Mouse (Mus musculus): ENCODE results near the gene Tyw1. TPM values are rescaled to one million over a fixed set of nuclear protein-coding genes. Genes with fewer than 3 reads are reported as not detected.

Tyw1 gene
- polyA plus RNA-seq, 1 experiment = 18.8 TPM

- peak; percentile 31 for DNase-seq (ENCODE audit: low read depth)
- TF ChIP-seq CTCF (IDR thresholded peaks at IDR 0.05; ENCODE audit: borderline replicate concordance, extremely low read depth, insufficient read depth, insufficient read length) (peak; percentile 58; the same call in 1 of the 2 replicates), POLR2A (IDR thresholded peaks at IDR 0.05; ENCODE audit: borderline replicate concordance, extremely low read depth, insufficient read depth, insufficient read length, poor library complexity, severe bottlenecking) (no peak)
These were observed 11.2 kb downstream of the Tyw1 start for GRCm38 (mm10) chr5:130266651-130267050.

- DNase-seq (ENCODE audit: low read depth) = peak; percentile 26
- TF ChIP-seq POLR2A (IDR thresholded peaks at IDR 0.05; ENCODE audit: borderline replicate concordance, extremely low read depth, insufficient read depth, insufficient read length, poor library complexity, severe bottlenecking) (no peak), CTCF (IDR thresholded peaks at IDR 0.05; ENCODE audit: borderline replicate concordance, extremely low read depth, insufficient read depth, insufficient read length) (peak; percentile 58; the same call in 1 of the 2 replicates)
These were observed 11.9 kb downstream of the Tyw1 start for GRCm38 (mm10) chr5:130267316-130267715.

- no peak for DNase-seq (ENCODE audit: low read depth)
- TF ChIP-seq CTCF (IDR thresholded peaks at IDR 0.05; ENCODE audit: borderline replicate concordance, extremely low read depth, insufficient read depth, insufficient read length) = no peak
- no peak for TF ChIP-seq POLR2A (IDR thresholded peaks at IDR 0.05; ENCODE audit: borderline replicate concordance, extremely low read depth, insufficient read depth, insufficient read length, poor library complexity, severe bottlenecking)
These were observed 13.6 kb downstream of the Tyw1 start for GRCm38 (mm10) chr5:130268976-130269375.

GRCm38 (mm10) chr5:130272344-130272743 lies 16.9 kb downstream of the Tyw1 start:
- DNase-seq (ENCODE audit: low read depth) = no peak
- TF ChIP-seq CTCF (IDR thresholded peaks at IDR 0.05; ENCODE audit: borderline replicate concordance, extremely low read depth, insufficient read depth, insufficient read length) = peak; percentile 37; the same call in 1 of the 2 replicates
- TF ChIP-seq POLR2A (IDR thresholded peaks at IDR 0.05; ENCODE audit: borderline replicate concordance, extremely low read depth, insufficient read depth, insufficient read length, poor library complexity, severe bottlenecking) = no peak

- TF ChIP-seq POLR2A (IDR thresholded peaks at IDR 0.05; ENCODE audit: borderline replicate concordance, extremely low read depth, insufficient read depth, insufficient read length, poor library complexity, severe bottlenecking) (no peak), CTCF (IDR thresholded peaks at IDR 0.05; ENCODE audit: borderline replicate concordance, extremely low read depth, insufficient read depth, insufficient read length) (no peak)
These were observed 17.6 kb downstream of the Tyw1 start for GRCm38 (mm10) chr5:130273046-130273445.

GRCm38 (mm10) chr5:130275509-130275908 lies 20.1 kb downstream of the Tyw1 start:
- DNase-seq (ENCODE audit: low read depth) = peak; percentile 70
- TF ChIP-seq CTCF (IDR thresholded peaks at IDR 0.05; ENCODE audit: borderline replicate concordance, extremely low read depth, insufficient read depth, insufficient read length) (peak; percentile 53; the same call in 1 of the 2 replicates), POLR2A (IDR thresholded peaks at IDR 0.05; ENCODE audit: borderline replicate concordance, extremely low read depth, insufficient read depth, insufficient read length, poor library complexity, severe bottlenecking) (no peak)

More at GRCm38 (mm10) chr5:130273046-130273445, 17.6 kb downstream of the Tyw1 start:
- DNase-seq (ENCODE audit: low read depth) = no peak

GRCm38 (mm10) chr5:130278011-130278472 lies 22.6 kb downstream of the Tyw1 start:
- TF ChIP-seq CTCF (IDR thresholded peaks at IDR 0.05; ENCODE audit: borderline replicate concordance, extremely low read depth, insufficient read depth, insufficient read length) = no peak
- TF ChIP-seq POLR2A (IDR thresholded peaks at IDR 0.05; ENCODE audit: borderline replicate concordance, extremely low read depth, insufficient read depth, insufficient read length, poor library complexity, severe bottlenecking) = no peak
- no peak for DNase-seq (ENCODE audit: low read depth)

GRCm38 (mm10) chr5:130283079-130283732 lies 27.8 kb downstream of the Tyw1 start:
- TF ChIP-seq CTCF (IDR thresholded peaks at IDR 0.05; ENCODE audit: borderline replicate concordance, extremely low read depth, insufficient read depth, insufficient read length) (no peak), POLR2A (IDR thresholded peaks at IDR 0.05; ENCODE audit: borderline replicate concordance, extremely low read depth, insufficient read depth, insufficient read length, poor library complexity, severe bottlenecking) (no peak)
- DNase-seq (ENCODE audit: low read depth) = no peak

- DNase-seq (ENCODE audit: low read depth) = no peak
These were observed 32.7 kb downstream of the Tyw1 start for GRCm38 (mm10) chr5:130288106-130288505.

GRCm38 (mm10) chr5:130290242-130290641 lies 34.8 kb downstream of the Tyw1 start:
- DNase-seq (ENCODE audit: low read depth) = no peak
- TF ChIP-seq CTCF (IDR thresholded peaks at IDR 0.05; ENCODE audit: borderline replicate concordance, extremely low read depth, insufficient read depth, insufficient read length) = no peak
- TF ChIP-seq POLR2A (IDR thresholded peaks at IDR 0.05; ENCODE audit: borderline replicate concordance, extremely low read depth, insufficient read depth, insufficient read length, poor library complexity, severe bottlenecking) = no peak

More at GRCm38 (mm10) chr5:130288106-130288505, 32.7 kb downstream of the Tyw1 start:
- TF ChIP-seq POLR2A (IDR thresholded peaks at IDR 0.05; ENCODE audit: borderline replicate concordance, extremely low read depth, insufficient read depth, insufficient read length, poor library complexity, severe bottlenecking) (no peak), CTCF (IDR thresholded peaks at IDR 0.05; ENCODE audit: borderline replicate concordance, extremely low read depth, insufficient read depth, insufficient read length) (no peak)

- peak; percentile 14 for DNase-seq (ENCODE audit: low read depth)
- no peak for TF ChIP-seq POLR2A (IDR thresholded peaks at IDR 0.05; ENCODE audit: borderline replicate concordance, extremely low read depth, insufficient read depth, insufficient read length, poor library complexity, severe bottlenecking)
- TF ChIP-seq CTCF (IDR thresholded peaks at IDR 0.05; ENCODE audit: borderline replicate concordance, extremely low read depth, insufficient read depth, insufficient read length) = no peak
These were observed 35.4 kb downstream of the Tyw1 start for GRCm38 (mm10) chr5:130290775-130291174.

- peak; percentile 56 for DNase-seq (ENCODE audit: low read depth)
- TF ChIP-seq POLR2A (IDR thresholded peaks at IDR 0.05; ENCODE audit: borderline replicate concordance, extremely low read depth, insufficient read depth, insufficient read length, poor library complexity, severe bottlenecking) (no peak), CTCF (IDR thresholded peaks at IDR 0.05; ENCODE audit: borderline replicate concordance, extremely low read depth, insufficient read depth, insufficient read length) (no peak)
These were observed 37.6 kb downstream of the Tyw1 start for GRCm38 (mm10) chr5:130292976-130293375.
